Mouse (Mus musculus): ENCODE results near the gene Akap6.

Akap6 gene

DNA sequence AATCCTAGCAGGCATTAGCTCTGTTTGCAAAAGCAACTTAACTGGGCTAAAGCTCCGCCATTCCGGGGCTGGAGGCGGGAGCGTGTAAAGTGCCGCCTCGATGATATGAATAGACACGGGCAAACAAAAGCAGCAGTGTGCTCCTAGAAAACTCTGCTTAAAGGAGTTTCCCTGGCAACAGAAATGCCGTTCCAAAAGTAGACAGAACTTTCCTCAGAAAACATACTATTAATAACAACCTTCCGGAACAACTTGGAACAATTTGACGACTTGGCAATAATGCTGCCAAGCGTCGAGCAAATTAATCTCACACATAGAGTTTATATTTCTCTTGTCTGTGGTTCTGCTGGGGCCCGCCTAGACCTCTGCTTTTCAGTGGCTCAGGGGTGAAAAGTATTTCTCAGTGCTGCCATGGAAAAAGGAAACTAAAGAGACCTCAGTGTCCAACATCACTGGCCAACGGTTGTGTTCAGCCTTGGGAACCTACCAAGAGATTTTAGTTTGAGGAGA lies 334.3 kb downstream of the Akap6 start:
- WGBS, result 4% methylated on average over 14 of the region's 14 CpGs

DNA sequence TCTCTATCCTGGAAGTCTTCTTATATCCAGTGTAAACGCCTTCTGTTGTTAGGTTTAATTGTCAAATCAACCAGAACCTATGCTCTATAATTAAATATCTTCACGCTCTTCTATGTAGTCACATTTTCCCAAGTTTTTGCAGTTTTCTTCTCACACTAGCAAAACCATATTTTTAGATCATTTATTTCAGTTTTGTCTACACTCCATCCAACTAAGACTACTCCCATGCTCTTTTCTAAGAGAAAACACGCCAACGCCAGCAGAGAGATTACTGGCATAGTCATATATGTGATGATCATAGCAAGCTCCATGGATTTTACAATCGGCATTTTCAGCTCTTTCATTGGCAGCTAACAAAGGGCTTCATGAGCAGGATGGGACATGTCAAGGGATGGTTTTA lies 341.5 kb downstream of the Akap6 start:
- WGBS, result 56% methylated on average over 5 of the region's 5 CpGs

DNA sequence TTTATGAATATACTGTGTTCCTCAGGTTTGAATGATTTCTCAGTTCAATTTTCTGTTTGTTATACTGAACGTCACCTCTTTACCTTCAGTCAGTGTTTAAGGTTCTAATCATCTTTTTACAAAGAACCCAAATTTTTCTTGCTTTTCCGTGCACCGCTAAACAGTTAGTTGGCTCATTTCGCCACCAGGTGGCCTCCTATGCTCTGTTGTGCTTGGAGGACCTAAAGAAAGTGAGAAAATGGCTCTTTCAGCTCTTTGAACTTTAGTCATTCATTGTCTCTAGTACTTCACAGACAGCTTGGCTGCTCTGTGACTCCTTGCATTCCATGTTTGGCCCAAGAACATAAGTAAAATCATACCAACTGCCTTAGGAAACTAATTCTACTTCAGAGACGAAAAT lies 343.6 kb downstream of the Akap6 start:
- WGBS, result 38% methylated on average over 5 of the region's 5 CpGs

- WGBS, result 82% methylated on average over 7 of the region's 7 CpGs
Observed at GRCm38 (mm10) chr12:53057606-53058005, 358.4 kb downstream of the Akap6 start.

DNA sequence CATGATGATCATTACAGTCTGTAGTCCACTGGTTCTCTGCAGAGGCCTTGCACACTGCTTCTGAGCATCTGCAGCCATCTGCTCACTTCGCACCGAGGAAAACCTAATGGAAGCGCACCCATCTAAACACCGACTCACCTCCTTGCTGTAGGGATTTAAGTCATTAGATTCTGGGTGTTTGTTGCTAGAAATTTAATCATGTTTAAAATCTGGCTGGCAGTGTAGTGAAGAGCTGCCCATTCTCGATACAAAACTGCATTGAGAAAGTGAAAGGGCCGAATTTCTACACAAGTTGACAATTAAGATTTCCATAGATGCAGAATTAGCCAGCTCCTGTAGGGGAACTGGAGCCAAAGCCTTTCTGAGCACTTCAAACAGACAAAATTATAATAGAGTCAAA lies 361.7 kb downstream of the Akap6 start:
- 55% methylated on average over 6 of the region's 6 CpGs for WGBS

GRCm38 (mm10) chr12:53061466-53062124 lies 362.4 kb downstream of the Akap6 start:
- WGBS, result 39% methylated on average over 7 of the region's 7 CpGs

- WGBS, result 71% methylated on average over 9 of the region's 9 CpGs
Observed at GRCm38 (mm10) chr12:53063003-53063402, 363.8 kb downstream of the Akap6 start.

DNA sequence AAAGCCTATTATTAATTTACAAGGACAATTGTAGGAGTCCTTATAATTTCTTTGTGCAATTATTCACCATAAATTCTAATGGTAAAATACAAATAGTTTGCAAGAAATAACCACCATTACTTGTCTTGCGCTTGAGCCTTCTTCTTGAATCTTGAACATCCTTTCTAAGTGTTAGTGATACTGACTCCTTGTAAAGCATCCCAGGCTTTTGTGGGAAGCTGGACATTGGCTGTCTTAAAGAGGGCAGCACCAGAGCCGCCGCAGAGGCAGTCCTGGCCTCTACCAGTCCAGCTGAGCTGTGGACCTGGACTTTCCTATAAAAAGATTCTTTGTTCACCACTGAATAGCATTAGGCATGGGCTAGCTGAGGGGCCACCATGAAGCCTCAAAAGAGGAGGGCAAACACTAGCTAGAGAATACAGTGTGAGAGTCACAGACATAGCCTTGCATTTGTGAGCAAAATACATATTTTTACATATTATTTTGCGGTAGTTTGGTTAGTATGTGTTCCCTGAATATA lies 365.1 kb downstream of the Akap6 start:
- WGBS, result 70% methylated on average over 4 of the region's 4 CpGs

GRCm38 (mm10) chr12:53065031-53065785 lies 366.0 kb downstream of the Akap6 start:
- WGBS, result 65% methylated on average over 11 of the region's 11 CpGs

GRCm38 (mm10) chr12:53066321-53066720 lies 367.1 kb downstream of the Akap6 start:
- WGBS, result 86% methylated on average over 9 of the region's 9 CpGs

- WGBS, result 90% methylated on average over 5 of the region's 5 CpGs
Observed at GRCm38 (mm10) chr12:53070907-53071306, 371.7 kb downstream of the Akap6 start.

DNA sequence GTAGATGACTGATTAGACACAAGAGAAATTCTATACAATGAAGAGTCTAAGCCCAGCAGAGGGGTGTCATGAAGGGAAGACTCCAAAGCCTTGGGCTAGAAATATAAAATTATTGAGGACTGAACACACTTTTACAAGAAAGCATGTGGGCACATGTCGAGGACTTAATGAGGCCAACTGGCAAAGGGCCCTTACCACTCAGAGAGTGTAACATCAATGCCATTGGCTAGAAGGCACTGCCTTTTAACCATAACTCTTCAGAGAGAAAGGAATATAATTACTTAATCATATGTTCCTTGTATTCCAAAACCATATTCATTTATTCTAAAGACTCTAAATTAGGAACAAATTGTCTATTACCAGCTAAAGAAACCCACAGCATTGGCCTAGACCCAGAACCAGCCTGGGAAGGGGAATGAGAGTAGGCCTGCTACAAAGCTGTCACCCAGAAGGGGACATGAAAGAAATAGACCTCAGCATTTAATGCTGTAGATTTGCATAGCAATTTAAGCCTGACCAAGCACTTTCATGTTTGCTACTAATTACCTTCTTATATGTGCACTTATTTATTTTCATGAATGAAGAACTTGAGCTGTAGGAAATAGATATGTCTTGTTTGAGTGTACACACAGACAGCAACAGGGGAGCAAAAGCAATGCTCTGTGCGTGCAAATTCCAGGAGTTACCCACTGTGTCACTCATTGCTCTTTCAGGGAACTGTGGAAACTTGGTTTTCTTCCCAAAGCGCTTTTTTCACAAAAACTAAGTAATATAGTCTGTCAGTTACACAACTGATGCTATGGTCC lies 377.6 kb downstream of the Akap6 start:
- WGBS, result 58% methylated on average over 3 of the region's 3 CpGs

GRCm38 (mm10) chr12:53085789-53086188 lies 386.6 kb downstream of the Akap6 start:
- WGBS, result 79% methylated on average over 3 of the region's 3 CpGs

DNA sequence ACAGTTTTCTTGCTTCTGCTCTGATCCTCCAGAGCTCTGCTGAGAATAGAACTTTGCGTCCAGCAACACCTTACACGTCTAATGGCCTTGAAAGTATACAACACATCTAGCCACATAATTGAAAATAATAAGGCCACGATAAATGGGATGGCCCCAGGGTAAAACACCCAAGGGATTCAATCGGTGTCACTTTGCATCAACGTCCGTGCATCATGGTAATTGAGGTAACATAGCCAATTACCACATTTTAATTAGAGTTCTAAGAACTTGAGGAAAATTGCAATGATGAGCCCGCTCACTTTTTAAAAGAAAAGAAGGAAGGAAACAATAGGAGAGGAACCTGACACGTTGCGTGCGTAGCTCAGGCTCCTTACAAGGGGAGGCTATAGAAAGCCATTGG lies 413.1 kb downstream of the Akap6 start:
- WGBS, result 75% methylated on average over 10 of the region's 10 CpGs

- 59% methylated on average over 4 of the region's 4 CpGs for WGBS
Observed at GRCm38 (mm10) chr12:53119352-53119751, 420.2 kb downstream of the Akap6 start.

GRCm38 (mm10) chr12:53124131-53124530 lies 424.9 kb downstream of the Akap6 start:
- 12% methylated on average over 7 of the region's 7 CpGs for WGBS

GRCm38 (mm10) chr12:53124696-53125095 lies 425.5 kb downstream of the Akap6 start:
- 38% methylated on average over 1 of the region's 1 CpGs for WGBS

DNA sequence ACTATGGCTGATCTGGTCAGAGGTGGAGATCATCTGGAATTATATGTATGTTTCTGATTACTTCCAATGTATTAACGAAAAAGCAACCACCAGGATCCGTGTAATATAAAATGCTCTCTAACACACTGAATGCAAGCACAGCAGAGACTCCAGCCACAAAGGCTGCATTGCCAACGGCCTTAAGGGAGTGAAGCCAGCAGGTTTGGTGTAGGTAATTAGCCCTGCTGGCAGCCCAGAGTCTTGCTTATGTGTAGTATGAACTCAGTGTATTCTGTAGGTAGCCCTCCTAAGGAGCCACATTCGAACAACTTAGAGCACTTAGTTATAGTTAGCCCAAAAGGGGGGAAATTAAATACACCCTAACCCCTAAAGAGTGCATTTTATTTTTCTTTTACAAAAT lies 426.1 kb downstream of the Akap6 start:
- WGBS, result 60% methylated on average over 4 of the region's 4 CpGs

- WGBS, result 87% methylated on average over 2 of the region's 2 CpGs
Observed at GRCm38 (mm10) chr12:53134196-53134595, 435.0 kb downstream of the Akap6 start.

- 80% methylated on average over 3 of the region's 3 CpGs for WGBS
Observed at GRCm38 (mm10) chr12:53137331-53137730, 438.1 kb downstream of the Akap6 start.

DNA sequence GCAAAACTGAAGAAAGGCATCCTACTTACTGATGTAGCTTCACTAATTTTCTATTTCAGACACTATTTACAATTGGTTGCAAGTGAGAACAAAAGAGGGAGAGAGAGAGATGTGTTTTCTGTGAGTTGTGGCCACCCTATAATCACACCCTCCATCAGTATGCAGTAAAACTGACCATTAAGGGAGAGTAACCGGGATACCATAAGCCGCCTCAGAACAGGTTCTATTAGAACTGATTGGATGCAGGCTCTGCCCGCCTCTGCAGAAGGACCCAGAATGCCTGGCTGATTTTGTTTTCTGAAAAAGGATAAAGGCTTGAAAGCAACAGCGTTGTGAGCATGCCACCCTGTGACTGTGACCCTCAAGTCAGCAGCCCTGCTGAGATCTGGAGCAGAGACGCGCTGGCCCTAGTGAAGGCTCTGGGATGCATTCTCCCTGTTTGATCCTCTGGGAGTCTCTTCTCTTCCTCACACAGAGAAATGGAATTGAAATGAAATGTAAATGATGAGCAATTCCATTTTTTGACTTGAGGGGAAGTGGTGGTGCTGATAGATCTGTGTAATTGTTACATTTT lies 445.0 kb downstream of the Akap6 start:
- WGBS, result 85% methylated on average over 6 of the region's 6 CpGs

DNA sequence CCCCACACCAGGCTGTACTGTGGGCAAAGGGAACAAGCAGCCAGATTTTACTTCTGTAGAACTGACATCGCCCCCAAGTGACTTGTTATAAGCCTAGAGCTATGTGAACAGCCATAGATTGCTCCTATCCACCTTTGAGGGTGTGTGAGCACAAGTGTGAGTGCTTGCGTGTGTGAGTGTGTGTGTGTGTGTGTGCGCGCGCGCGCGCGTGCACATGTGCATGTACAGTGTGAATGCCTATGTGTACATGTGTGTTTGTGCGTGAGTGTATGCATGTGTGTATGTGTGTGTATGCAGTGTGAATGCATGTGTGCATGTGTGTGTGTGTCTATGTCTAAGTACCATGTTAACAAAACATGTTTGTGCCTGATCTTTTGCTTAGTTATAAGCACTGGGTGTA lies 445.6 kb downstream of the Akap6 start:
- 94% methylated on average over 10 of the region's 10 CpGs for WGBS
